Mouse (Mus musculus): ENCODE measurements around the gene Mrps27.

- TF ChIP-seq CTCF (IDR thresholded peaks at IDR 0.05; ENCODE audit: control insufficient read depth, insufficient read depth, insufficient read length) (no peak), MYOG (IDR thresholded peaks at IDR 0.05; ENCODE audit: control insufficient read depth, extremely low read depth, insufficient read length) (no peak), USF1 (IDR thresholded peaks at IDR 0.05; ENCODE audit: low read depth) (no peak), MYOD1 (IDR thresholded peaks at IDR 0.05; ENCODE audit: control insufficient read depth, insufficient read length, low read depth) (no peak)
These were observed 92.5 kb downstream of the Mrps27 start for GRCm38 (mm10) chr13:99437051-99437450.

All from C2C12 (cell line).